Mouse (Mus musculus) embryonic fibroblast, embryonic 13.5 days (primary cell): ENCODE data around the gene Usp5.

Experiments used
- CTCF ChIP-seq: IDR thresholded peaks from 2 replicates; pipeline ENCODE4 v1.5.1; 2011; ENCODE audit warnings: mild to moderate bottlenecking, control low read depth, low read length, moderate library complexity, borderline replicate concordance; ENCODE audit not compliant: insufficient read depth
- POLR2A ChIP-seq: IDR thresholded peaks from 2 replicates; pipeline ENCODE4 v1.6.1; 2011; ENCODE audit warnings: low read depth, mild to moderate bottlenecking, control low read depth, low read length, moderate library complexity

GRCm38 (mm10) chr6:124767920-124768703 is 61.2 kb downstream of the Usp5 start:
- no peak for TF ChIP-seq CTCF
- TF ChIP-seq POLR2A, result peak; percentile 40; the same call in 1 of the 2 replicates
